Mouse (Mus musculus) cerebellum, adult 18-20 months (tissue): ENCODE measurements at regions not wholly inside any gene's neighbourhood (a gene's known extent, or its start where the extent isn't known, plus 50 kb on each side); places are given as distances from the start of the nearest gene placed in this dataset.

Source experiments
- DNase-seq, 2 experiments: peaks; one replicate each; pipeline ENCODE4 v3.0.0; 2021

DNA sequence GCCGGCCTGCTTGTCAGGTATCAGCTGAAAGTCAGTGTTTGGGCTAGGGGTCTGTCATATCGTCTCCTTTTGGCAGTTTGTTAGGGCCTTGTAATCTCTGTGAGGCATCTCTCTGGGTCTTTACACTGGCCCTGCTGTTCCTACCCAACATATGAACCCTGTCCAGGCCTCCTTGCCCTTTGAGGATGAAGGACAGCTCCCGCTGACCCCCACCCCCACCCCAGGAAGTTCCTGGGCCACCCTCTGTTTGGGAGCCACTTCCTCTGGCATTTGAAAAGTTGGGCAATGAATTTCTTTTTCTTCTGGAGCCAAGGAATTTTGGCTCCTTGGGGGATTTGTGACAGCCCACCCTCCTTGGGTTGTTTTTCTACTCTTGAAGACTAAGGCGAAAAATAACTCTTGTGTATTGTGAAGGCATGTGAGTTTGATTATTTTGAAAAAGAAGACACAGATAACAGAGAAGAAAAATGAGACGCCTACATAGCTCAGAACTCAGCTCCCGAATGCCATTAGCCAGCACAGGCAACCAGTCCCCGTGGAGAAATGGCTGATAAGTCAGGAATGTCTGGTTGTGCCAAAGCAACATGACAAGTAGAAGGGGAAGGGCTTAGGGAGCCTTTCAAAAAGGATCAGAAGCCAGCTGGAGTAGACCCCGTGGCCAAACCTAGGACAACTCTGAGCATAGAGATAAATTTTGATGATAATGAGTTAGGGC, 249.5 kb downstream of the Gm49356 start:
- no peak for DNase-seq

DNA sequence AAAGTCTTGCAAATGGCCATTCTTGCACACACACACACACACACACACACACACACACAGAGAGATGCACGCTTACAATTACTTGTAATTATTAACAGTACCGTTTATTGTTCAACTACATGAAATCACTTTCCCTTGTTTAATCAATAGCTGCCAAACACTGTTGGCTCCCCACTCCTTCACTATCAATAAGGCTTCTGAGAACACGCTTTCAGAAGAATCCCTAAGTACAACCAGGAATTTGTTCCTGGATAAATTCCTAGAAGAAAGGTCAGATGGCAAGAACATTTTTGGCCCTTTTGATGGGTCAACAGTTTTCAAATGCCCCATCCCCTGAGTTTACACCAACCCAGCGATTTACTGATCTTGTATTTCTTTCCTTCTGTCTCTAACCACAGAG, 252.5 kb downstream of the Gm49356 start:
- no peak for DNase-seq

DNA sequence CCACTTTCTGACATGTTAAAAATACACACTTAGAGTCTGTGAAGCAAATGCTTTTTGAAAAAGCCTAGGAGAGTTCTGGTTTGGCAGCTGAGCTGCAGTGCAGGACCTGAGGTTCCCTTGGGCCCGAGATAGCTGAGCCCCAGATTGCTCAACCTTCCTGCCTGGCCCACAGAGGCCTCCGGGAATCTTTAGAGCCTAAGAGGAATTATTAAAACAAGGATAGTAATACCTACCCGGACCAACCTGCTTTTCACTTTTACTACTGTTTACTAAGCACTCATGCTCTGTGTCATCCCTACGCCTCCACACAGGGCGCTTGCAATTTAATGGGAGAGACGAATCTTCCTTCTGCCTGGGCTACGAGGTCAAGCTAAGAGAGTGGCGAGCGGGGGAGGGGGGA, 253.4 kb downstream of the Gm49356 start:
- no peak for DNase-seq

DNA sequence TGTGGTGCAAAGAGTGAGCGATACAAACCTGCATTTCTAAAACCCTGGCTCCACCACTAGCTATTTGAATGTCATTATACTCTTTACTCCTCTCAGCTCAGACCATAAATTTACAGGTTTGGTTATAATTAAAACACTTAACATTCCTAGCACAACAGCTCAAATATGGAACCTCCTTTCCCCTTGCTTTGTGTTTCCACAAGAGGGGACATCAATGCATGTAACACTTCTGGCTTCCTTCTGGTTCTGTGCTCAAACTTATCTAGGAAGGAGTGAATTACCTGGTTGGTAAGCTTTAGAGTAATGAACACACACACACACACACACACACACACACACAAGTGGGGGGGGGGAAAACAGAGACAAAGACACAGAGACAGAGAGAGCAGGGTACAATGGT, 254.8 kb downstream of the Gm49356 start:
- no peak for DNase-seq

DNA sequence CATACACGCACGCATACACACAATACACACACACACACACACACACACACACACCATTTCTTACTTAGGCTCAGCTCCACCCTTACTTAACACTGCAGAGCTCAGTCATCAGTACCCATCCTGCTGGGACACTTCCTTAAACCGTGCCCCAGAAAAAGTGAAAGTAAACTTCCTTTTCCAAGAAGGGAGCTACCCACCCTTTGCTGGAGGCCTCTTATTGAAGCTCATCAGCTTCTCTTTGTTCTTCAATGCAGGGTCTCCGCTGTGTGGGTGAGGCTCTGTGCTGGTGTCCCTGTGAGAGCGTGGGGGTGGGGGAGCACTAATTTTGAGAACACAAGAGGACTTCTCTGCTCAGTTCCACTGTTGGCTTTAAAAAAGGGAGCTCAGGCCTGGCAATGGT, 256.6 kb downstream of the Gm49356 start:
- no peak for DNase-seq

DNA sequence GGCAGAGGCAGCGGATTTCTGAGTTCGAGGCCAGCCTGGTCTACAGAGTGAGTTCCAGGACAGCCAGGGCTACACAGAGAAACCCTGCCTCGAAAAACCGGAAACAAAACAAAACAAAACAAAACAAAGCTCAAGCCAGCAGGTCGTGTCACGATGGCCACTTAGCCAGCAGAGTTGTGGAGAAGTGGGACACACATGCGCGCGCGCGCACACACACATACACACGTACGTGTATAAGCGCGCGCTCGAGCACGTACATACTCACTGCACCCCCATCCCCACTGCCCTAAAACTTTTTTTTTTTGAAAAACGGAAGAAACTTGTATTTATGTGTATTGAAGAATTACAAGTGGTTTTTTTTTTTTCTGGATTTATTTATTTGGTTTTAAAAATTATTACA, 257.0 kb downstream of the Gm49356 start:
- DNase-seq: no peak

DNA sequence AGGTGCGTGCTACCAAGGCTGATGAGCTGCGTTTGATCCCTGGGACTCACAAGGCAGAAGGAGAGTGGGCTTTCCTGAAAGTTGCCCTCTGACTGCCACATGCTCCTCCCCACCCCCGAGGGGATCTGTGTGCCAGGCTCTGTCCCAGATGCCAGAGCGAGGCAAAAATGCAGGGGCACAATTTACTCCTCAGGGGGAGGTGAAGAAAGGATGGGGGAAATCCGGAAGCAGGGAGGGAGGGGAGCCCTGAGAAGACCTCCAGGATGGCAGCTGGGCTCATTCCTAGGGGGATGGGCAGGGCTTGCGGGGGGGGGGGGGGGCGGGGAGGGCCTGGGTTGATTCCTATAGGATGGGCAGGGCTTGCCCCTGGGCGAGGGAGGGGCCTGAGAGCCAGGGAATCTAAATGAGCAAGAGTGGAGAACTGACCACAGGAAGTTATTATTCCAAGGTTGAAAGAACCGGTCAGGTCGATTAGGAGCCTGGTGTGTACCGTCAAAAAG, 257.5 kb downstream of the Gm49356 start:
- no peak for DNase-seq

DNA sequence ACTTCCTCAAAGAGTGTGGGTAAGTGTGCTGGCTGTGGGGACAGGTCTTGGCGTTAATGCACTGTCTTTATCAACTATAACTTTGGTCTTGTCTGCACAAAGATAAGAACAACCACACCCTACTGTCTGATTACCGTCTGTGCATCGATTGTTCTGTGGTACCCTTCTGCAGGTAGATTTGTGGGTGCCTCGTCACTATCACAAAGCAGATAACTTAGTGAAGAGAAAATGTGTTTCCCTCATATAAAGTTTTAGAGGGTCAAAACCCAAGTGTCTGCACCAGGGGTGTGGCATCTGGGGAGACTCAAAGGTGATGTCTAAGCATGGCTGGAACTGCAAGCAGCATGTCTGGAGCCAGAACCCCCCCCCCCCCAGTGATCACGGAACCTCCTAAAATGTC, 259.4 kb downstream of the Gm49356 start:
- DNase-seq: no peak

DNA sequence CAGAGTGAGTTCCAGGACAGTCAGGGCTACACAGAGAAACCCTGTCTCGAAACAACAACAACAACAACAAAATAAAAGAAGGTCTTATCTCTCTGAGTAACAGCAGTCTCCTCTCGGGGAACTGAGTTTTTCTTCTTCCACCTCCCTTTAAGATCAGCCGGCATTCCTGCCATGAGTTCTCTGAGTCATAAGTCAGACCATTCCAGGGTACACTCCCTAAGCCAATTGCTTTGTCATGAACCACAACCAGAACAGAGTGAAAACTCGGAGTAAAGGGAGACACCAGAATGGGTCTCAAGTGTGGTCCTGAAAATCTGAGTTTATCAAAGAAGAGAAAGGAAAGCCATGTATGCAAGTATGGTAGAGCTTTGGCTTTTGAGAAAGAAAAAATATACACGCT, 262.4 kb downstream of the Gm49356 start:
- DNase-seq: no peak

DNA sequence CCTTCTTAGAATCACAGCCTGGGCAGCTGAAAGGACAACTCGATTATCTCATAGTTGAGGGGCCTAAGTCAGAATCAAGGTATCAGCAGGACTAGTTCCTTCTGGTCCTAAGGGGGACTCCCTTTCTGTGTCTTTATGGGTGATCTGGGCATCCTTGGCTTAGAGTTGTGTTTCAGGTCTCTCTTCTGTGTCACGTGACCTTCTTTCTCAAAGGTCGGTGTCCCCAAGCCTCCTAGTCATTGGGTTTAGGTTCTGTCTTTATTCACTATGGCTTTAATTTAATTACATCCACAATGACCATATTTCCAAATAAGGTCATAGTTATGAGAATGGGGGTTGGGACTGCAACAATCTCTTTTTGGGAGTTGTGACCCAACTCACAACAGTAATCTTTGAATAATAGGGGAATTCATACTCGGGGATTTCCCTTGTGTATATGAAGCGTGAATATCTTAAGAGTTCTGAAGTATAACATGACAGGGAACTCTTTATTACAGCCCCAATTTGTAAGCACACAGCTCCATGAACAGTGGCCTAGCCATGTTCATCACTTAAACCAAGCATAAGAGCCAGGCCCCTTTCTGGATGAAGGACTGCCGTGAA, 263.8 kb downstream of the Gm49356 start:
- no peak for DNase-seq

DNA sequence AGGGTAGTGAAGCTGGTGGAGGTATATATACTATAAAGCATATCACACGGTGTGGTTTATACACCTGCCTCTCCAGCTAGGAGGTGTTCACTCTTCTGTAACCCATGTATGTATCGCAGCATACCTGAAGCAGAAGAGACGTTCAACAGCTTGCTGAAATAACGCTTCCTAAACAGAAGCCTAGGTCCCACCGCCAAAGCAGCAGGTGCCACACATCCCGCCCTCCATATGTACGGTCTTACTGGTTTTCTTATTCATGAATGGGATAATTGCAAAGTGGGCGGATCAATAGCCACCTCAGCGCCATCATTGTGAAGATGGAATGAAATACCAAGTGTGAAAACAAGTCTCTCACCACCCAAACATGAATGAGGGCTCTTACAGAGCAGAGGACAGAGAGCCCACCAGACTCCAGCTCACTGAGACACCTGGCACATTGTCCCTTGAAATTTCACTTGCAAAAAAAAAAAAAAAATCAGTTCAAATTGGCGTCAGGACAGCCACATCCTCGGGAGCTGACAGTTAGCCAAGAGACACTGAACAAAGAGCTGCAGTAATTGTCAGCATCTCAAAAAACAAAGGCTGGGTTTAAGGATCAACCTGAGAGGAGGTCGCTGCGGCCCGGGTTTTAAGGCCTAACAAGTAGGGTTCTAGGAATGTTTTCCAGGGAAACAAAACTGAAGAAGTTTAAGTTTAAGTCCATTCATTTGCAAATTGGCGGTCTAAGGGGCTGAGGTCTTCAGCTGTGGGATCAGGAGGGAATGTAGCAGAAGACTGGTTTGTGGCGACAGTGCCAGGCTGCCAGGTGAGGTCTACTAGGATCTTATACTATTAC, 264.5 kb downstream of the Gm49356 start:
- DNase-seq: no peak

DNA sequence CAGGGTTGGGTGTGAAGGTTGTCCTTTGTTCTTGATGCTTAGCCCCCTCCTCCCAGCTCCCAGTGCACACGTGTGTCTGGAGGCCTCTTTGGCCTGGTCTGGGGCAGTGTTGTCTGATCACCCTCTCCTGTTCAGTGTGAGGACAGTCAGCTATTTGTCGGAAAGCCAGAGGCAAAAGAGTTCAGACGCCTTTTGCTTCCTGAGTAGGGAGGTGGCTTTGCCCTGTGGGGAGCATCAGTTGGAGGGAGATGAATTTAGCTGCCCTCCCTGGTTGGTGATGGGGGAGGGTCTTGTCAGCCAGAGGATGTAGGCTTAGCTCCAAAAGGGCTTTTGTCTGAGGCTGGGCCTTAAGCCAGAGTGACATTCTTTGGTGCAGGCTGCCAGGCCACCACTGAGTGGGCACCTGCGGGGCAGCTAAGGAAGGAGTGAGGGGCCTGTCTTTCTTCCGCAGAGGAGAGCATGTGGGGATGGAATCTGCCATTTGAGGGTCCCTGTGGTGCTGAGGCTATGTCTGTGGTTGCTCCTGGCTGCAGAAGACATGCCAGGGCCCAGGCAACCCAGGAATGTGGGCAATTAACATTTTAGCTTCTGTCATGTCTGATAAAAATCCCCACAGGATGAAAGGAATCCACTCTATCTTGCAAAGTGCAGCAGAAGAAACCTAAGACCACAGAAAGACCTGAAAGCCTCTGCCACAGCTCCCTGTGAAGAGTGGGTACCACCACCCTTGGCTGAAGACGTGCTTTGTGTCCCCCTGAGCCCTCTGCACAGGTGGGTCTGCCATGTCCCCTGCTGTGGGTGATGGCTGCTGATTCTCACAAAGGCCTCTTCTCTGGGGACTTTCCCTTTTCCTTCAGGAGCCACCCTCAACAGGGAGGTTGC, 265.6 kb downstream of the Gm49356 start:
- peak; percentile 44 to 49 for DNase-seq

DNA sequence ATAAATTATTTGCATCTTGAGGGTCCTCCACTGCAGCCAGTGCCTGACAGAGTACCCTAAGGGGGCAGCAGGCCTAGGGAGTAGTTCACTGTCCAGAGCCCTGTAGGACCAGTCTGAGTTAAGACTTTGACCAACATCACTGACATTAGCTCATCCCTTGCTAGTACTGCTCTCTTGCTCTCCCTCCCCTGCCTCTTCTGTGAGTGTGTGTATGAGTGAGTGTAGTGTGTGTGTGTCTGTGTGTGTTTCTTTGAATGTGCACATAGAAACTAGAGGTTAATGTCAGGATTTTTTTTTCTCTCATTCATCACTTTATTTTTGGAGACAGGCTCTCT, 266.2 kb downstream of the Gm49356 start:
- DNase-seq: no peak

DNA sequence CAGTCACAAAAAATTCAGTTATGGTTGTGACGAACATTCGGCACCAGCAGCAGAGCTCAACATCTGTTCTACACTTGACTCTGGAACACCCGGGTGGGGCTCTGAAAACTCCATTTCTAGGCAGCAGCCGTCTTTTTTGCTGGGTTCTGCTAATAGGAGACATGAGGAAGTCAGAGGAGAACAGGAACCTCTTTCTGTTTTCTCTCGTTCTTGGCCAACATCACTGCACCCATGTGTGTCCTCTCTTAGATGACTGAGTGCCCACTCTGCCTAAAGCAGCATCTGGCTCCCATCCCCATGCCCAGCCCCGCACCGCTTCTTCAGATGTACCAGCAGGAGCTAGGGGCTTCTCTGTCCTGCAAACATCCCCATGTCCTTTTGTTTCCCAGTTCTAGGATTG, 267.2 kb downstream of the Gm49356 start:
- DNase-seq: no peak

DNA sequence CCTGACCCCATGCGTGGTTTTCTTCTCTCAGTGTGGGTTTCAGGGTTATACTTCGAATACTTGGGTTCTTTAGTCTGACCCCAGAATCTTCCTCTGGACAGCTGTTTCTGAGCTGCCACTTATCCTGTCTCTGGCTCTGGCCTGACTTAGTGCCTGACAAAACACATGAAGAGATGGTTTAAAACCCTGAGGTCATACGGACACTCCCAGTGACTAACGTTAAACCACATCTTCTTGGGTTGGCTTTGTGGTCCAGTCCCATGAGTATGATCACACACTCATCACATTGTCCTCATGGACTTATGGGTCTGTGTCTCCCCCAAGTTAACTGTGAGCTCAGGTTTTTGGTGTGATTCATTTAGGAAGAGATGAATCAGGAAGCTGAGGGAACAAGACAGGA, 269.7 kb downstream of the Gm49356 start:
- DNase-seq: no peak

DNA sequence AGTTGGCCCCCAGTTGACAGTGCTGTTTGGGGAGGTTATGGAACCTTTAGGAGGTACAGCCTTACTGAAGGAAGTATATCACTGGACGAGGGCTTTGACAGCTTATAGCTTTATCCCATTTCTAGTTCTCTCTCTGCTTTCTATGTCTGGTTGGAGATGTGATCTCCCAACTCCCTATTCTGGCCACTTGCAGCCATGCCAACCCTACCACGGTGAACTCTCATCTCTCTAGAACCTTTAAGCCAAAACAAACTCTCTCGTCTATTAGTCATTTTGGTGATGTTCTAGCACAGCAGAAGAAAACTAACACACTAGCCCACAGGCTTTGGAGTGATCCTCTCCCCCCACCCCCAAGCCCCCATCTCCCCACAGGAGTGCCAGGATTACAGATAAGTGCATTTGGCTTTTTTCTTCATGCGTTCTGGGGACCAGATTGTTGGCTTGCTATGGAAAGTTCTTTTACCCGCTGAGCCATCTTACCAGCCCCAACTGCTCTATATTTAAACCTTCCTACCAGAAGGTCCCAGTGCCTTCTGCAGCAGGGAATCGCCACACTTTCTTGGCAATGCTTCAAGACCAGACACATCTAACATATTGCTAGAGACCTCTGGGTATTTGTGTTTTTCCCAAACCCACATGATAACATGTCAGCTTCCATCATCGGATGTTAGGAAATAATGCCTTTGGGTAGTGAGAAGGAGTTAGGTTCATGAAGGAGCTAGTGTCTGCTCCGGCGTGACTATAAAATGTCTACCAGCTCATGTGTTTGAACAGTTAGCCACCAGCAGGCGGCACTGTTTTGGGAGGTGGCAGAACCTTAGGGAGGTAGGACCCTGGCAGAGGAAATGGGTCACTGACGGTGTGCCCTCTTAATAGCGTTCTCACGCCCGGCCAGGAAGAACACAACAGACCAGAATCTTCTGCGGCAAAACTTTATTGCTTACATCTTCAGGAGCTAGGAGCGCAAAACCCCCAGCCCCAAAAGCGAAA, 272.1 kb downstream of the Gm49356 start:
- no peak for DNase-seq

DNA sequence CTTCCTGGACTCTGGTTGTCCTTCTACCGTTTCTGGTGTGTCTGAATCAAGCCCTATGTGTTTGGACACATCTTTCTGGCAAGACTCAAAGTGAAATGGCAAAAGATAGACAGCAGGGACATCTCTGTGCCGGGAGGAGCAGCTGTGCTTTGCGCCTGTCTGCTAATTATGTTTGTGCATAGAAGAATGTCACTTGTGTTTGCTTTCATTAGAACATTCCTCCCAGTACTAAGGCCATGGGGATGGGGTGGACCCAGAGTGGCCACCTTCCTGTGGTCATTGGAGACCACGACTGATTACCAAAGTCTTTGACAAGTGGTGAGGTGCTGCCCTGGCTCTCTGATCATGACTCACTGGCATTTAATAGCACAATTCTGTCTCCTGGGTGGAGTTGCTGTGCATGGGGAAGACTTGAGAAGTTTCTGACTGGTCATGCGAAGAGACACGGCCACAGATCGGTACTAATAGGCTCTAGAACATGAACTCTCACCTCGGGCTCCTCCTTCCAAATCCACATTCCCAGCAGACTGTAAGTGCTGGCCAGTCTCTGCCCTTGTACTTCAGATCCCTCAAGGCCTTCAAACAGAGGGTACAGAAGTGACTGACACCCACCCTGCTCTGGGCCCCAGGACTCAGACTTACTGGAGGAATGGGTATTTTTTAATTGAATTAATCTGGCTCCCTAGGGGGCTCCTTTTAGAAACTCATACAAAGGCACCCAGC, 279.0 kb downstream of the Gm49356 start:
- no peak for DNase-seq

DNA sequence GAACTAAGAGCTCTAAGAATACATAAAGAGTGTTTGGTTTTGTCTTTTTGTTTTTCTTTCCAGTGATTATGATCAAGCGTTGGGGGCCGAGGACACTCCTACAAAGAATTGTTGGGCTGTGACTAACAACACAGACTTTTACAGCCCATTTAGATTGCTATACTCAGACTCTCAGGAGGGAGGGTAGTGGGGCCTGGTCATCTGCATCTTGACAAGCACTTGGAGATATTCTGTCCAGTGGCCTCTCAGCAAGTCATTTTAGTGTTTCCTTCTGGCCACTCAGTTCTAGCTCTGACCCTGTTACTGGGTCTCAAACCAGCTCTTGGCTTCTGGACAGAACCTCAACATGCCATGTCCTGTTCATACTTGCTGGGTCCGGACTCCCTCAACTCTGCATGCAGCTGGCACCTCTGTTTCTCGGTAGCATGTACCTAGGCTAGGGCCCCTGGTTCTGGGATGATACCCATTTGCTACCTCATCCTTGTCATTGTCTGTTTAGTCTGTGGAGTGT, 279.6 kb downstream of the Gm49356 start:
- no peak for DNase-seq

DNA sequence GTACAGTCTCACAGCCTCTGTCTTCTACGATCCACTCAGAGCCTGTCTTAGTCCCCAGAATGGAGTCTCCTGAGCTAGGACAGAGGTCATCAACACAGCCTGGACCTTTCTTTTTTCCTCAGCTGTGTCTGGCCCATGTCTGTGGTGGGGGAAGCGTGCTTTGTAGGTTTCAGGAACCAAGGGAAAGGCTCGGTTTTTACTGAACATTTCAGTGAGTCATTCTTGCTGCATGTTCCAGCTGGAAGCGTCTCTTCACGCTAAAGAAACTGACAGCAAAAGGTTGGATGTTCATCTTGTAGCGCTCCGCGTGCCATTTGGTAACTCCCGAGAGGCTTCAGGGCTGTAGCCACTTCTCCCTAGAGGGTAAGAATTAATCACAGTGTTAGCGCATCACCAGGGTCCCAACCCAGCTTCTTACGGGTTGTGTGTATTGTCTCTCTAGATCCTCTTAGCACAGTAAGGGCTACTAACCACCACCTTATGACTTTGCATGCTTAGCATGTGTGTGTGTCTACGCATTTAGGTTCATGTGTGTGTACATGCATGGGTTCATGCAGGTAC, 280.2 kb downstream of the Gm49356 start:
- no peak for DNase-seq

DNA sequence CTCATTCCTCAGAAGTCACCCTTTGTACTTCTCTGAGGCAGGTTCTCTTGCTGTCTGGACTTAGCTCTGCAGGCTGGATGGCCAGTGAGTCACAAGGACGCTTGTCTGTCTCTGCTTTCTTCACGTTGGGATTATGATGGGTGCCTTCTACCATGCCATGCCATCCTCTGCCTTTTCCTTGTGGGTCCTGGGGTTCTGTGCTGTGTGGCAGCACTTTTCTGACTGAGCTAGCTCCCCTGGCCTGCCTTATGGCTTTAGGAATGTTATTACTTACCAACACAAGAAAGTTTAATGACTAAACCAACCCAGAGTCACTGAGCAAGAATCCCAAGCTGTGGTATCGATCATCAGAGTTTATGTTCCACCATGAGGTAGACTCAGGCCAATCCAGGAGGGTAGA, 280.7 kb downstream of the Gm49356 start:
- no peak for DNase-seq

DNA sequence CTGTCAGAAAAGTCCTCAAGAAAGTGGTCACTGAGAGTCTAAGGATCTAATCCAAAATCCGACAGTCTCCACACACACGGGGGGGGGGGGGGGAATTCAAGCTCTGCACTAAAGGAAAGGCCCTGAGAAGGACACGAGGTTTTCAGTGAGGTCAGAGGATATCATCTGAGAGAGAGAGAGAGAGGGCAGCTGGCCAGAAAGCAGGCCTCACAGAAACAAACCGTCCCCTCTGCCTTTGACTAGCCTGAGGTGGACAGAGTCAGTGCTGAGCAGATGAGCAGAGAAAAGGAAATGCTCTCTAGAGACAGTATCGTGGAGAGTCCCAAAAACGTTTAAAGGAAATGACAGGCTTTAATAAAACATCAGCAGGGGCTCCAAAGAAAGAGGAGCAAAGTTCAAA, 282.0 kb downstream of the Gm49356 start:
- DNase-seq: no peak
